Mouse (Mus musculus): ENCODE data around the gene Trmt13. TPM values are rescaled to one million over a fixed set of nuclear protein-coding genes. Genes with fewer than 3 reads are reported as not detected.

The Trmt13 gene
- total RNA-seq, 2 experiments from 2014 or later, result 6.9 to 9.3 TPM

DNA sequence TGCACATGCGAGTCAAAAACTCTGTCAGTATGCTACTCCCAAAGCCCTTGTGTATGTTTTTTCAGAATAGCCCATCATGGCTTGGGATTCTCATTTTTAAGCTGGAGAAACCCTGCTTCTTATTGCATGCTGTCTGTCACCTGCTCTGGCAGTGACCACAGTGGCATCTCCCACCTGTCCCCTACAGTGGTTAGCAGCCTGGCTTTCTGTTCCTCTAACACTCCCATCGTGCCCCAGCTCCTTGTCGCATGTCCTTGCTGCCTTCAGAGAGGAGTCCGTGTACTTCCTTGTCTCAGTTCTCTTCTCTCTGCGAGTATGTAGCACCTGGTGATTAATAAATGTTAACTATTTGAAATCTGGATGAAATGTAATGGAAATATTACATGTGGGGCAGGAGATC, 67.0 kb downstream of the Trmt13 start:
- no peak for DNase-seq

GRCm38 (mm10) chr3:116542532-116542931, 71.9 kb downstream of the Trmt13 start:
- no peak for DNase-seq

- DNase-seq, result no peak
Measured at GRCm38 (mm10) chr3:116542070-116542469, 72.3 kb downstream of the Trmt13 start.

- no peak for DNase-seq
Measured at GRCm38 (mm10) chr3:116537200-116537573, 77.2 kb downstream of the Trmt13 start.

- peak; percentile 11 for DNase-seq
Measured at GRCm38 (mm10) chr3:116536428-116537199, 77.8 kb downstream of the Trmt13 start.

Other genes starting within 250 kb of the Trmt13 start
- gene Cdc14a, start 190.6 kb downstream of the Trmt13 start, total RNA-seq (2021), result 10 to 100 TPM; 19.1 to 22.1 TPM
- 10 to 100 TPM; 19.9 to 20.9 TPM for gene Rtca, start 106.4 kb downstream of the Trmt13 start, total RNA-seq (2021)
- gene Dbt, start 101.5 kb downstream of the Trmt13 start, total RNA-seq (2021), result 10 to 100 TPM; 18.4 to 23.1 TPM
- gene Lrrc39, start 51.6 kb downstream of the Trmt13 start, total RNA-seq (2021), result 10 to 100 TPM; 38.4 to 39.8 TPM
- 1 to 10 TPM; 4.4 to 5.2 TPM for gene Sass6, start 19.6 kb downstream of the Trmt13 start, total RNA-seq (2021)
- 10 to 100 TPM; 15.9 to 20.0 TPM for gene Mfsd14a, start 48.1 kb upstream of the Trmt13 start, total RNA-seq (2021)
- not detected for gene Gm43191, start 66.7 kb upstream of the Trmt13 start, total RNA-seq (2021)
- gene Slc35a3, start 98.2 kb upstream of the Trmt13 start, total RNA-seq (2021), result 10 to 100 TPM; 10.6 to 11.8 TPM
- 100 to 1,000 TPM; 369 to 472 TPM for gene Agl, start 193.6 kb upstream of the Trmt13 start, total RNA-seq (2021)
- 1 to 10 TPM; 1.9 to 2.8 TPM for gene Frrs1, start 244.9 kb upstream of the Trmt13 start, total RNA-seq (2021)

Data from gastrocnemius, postnatal 10 days (tissue).